Mouse (Mus musculus) splenic B cell, adult 2 months (primary cell): ENCODE measurements around the gene Pgpep1l.
"Not testable (repeated sequence)": the region's sequence is repeated elsewhere in the genome, so short reads cannot be mapped to it uniquely, and the experiment has no call there.

ENCODE experiments used
- DNase-seq: peaks from one replicate; pipeline ENCODE4 v3.0.0-alpha.2; 2011; ENCODE audit warnings: low read depth, low spot score
- H3K27me3 ChIP-seq: 2 replicates; pipeline ENCODE4 v1.6.1; 2012; ENCODE audit warnings: mild to moderate bottlenecking, low read length, moderate library complexity, mixed read lengths; ENCODE audit not compliant: control insufficient read depth, poor library complexity, insufficient read depth, severe bottlenecking
- H3K36me3 ChIP-seq: 2 replicates; pipeline ENCODE4 v1.6.1; 2012; ENCODE audit warnings: mild to moderate bottlenecking, low read length, moderate library complexity, mixed read lengths; ENCODE audit not compliant: control insufficient read depth, poor library complexity, insufficient read depth, severe bottlenecking

Gene Pgpep1l

GRCm38 (mm10) chr7:68277054-68277896 is 13.2 kb upstream of the Pgpep1l start:
- no peaks in the 10 kb centered on the region for H3K27me3 ChIP-seq
- H3K36me3 ChIP-seq, result no peaks in the 10 kb centered on the region
- DNase-seq, result no peak

GRCm38 (mm10) chr7:68275838-68276731 is 12.1 kb upstream of the Pgpep1l start:
- DNase-seq, result peak; percentile 81
- H3K27me3 ChIP-seq, result no peaks in the 10 kb centered on the region
- H3K36me3 ChIP-seq, result no peaks in the 10 kb centered on the region

GRCm38 (mm10) chr7:68275445-68275837 is 11.4 kb upstream of the Pgpep1l start:
- not testable (repeated sequence) for H3K27me3 ChIP-seq, DNase-seq, H3K36me3 ChIP-seq

- Histone ChIP-seq H3K36me3 (no peaks in the 10 kb centered on the region), H3K27me3 (no peaks in the 10 kb centered on the region)
- no peak for DNase-seq
These were observed 10.9 kb upstream of the Pgpep1l start for GRCm38 (mm10) chr7:68274951-68275350.

GRCm38 (mm10) chr7:68274218-68274617 is 10.2 kb upstream of the Pgpep1l start:
- no peak for DNase-seq
- no peaks in the 10 kb centered on the region for H3K36me3 ChIP-seq
- no peaks in the 10 kb centered on the region for H3K27me3 ChIP-seq

- no peaks in the 10 kb centered on the region for H3K27me3 ChIP-seq
- DNase-seq, result no peak
- no peaks in the 10 kb centered on the region for H3K36me3 ChIP-seq
These were observed 9.5 kb upstream of the Pgpep1l start, which contains the start of gene Fam169b for GRCm38 (mm10) chr7:68273515-68273914. TSS of gene Fam169b (plus strand) at chr7:68273839.

- H3K36me3 ChIP-seq, result no peaks in the 10 kb centered on the region
- H3K27me3 ChIP-seq, result no peaks in the 10 kb centered on the region
- DNase-seq, result no peak
These were observed 8.6 kb upstream of the Pgpep1l start for GRCm38 (mm10) chr7:68272607-68273006.

- no peak for DNase-seq
- no peaks in the 10 kb centered on the region for H3K27me3 ChIP-seq
- no peaks in the 10 kb centered on the region for H3K36me3 ChIP-seq
These were observed 7.8 kb upstream of the Pgpep1l start for GRCm38 (mm10) chr7:68271816-68272215.

- H3K27me3 ChIP-seq, result no peaks in the 10 kb centered on the region
- DNase-seq, result no peak
- no peaks in the 10 kb centered on the region for H3K36me3 ChIP-seq
These were observed 6.5 kb upstream of the Pgpep1l start for GRCm38 (mm10) chr7:68270551-68270950.

GRCm38 (mm10) chr7:68266691-68267090 is 2.7 kb upstream of the Pgpep1l start:
- Histone ChIP-seq H3K36me3 (no peaks in the 10 kb centered on the region), H3K27me3 (no peaks in the 10 kb centered on the region)
- DNase-seq, result no peak

GRCm38 (mm10) chr7:68265391-68265790 is 1.4 kb upstream of the Pgpep1l start:
- H3K27me3 ChIP-seq, result no peaks in the 10 kb centered on the region
- DNase-seq, result no peak

GRCm38 (mm10) chr7:68264531-68264930 is 498 bp upstream of the Pgpep1l start:
- H3K36me3 ChIP-seq, result no peaks in the 10 kb centered on the region
- DNase-seq, result peak; percentile 61
- no peaks in the 10 kb centered on the region for H3K27me3 ChIP-seq

More at GRCm38 (mm10) chr7:68265391-68265790, 1.4 kb upstream of the Pgpep1l start:
- no peaks in the 10 kb centered on the region for H3K36me3 ChIP-seq

- H3K36me3 ChIP-seq, result no peaks in the 10 kb centered on the region
- no peak for DNase-seq
- H3K27me3 ChIP-seq, result no peaks in the 10 kb centered on the region
These were observed 546 bp downstream of the Pgpep1l start for GRCm38 (mm10) chr7:68263346-68264027.

GRCm38 (mm10) chr7:68262612-68263200 is 1.3 kb downstream of the Pgpep1l start:
- no peak for DNase-seq
- Histone ChIP-seq H3K36me3 (no peaks in the 10 kb centered on the region), H3K27me3 (no peaks in the 10 kb centered on the region)
